Mouse (Mus musculus) embryonic facial prominence, embryonic 10.5 days (tissue): ENCODE results near the gene Zfp184. TPM values are rescaled to one million over a fixed set of nuclear protein-coding genes. Genes with fewer than 3 reads are reported as not detected.

Experiments used
- DNase-seq: peaks from one replicate; pipeline ENCODE4 v3.0.0-alpha.2; 2017; ENCODE audit warnings: low spot score
- H3K27ac ChIP-seq: fragments of 300-500 bp; sonication (generic); replicated peaks from 2 replicates; pipeline ENCODE4 v1.5.1; 2016; ENCODE audit warnings: mild to moderate bottlenecking
- H3K27me3 ChIP-seq: fragments of 300-500 bp; sonication (generic); replicated peaks from 2 replicates; pipeline ENCODE4 v1.6.1; 2016; ENCODE audit warnings: low read depth, mild to moderate bottlenecking; ENCODE audit not compliant: poor library complexity, severe bottlenecking
- H3K36me3 ChIP-seq: fragments of 300-500 bp; sonication (generic); replicated peaks from 2 replicates; pipeline ENCODE4 v1.6.1; 2016; ENCODE audit warnings: mild to moderate bottlenecking, moderate library complexity
- H3K4me1 ChIP-seq: fragments of 300-500 bp; sonication (generic); 2 replicates; pipeline ENCODE4 v1.6.1; 2016
- H3K4me3 ChIP-seq: fragments of 300-500 bp; sonication (generic); 2 replicates; pipeline ENCODE4 v1.5.1; 2016; ENCODE audit warnings: mild to moderate bottlenecking, moderate library complexity
- H3K9me3 ChIP-seq: fragments of 300-500 bp; sonication (generic); 2 replicates; pipeline ENCODE4 v1.6.1; 2016; ENCODE audit warnings: mild to moderate bottlenecking
- WGBS: fragments of 180-500 bp; shearing (Covaris S2); methylation state at CpG from one replicate; pipeline ENCODE4 v1.1.7; 2016; 5-methylcytosine and 5-hydroxymethylcytosine counted together
- polyA plus RNA-seq: library from polyadenylated mRNA; unstranded; fragments of >200 nt; fragmentation: Nextera tagmentation; extraction: Ambion mirVana; gene quantifications from 2 replicates; pipeline ENCODE4 v1.2.1, GENCODE M21; 2016

Gene Zfp184
- polyA plus RNA-seq, 1 experiment from 2014 or later, result 24.9 TPM

DNA sequence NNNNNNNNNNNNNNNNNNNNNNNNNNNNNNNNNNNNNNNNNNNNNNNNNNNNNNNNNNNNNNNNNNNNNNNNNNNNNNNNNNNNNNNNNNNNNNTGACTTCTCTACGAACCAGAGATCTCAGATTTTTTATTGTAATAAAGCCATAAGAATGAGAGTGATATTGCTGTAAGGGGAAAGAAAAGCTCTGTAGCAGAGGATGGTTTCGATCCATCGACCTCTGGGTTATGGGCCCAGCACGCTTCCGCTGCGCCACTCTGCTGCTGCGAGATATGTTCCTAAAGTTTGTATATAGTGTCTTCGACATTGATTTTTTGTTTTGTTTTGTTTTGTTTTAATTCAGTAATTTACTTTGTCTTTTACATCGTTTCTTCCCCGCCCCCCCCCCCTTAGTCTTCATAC, 13.9 kb upstream of the Zfp184 start:
- H3K36me3 ChIP-seq, result no peaks in the 10 kb centered on the region
- H3K9me3 ChIP-seq, result no peaks in the 10 kb centered on the region
- peak overlapping the region; percentile 44 for H3K4me3 ChIP-seq
- peaks cover 26% of the 10 kb centered on the region for H3K4me1 ChIP-seq
- WGBS, result 4% methylated on average over 10 of the region's 10 CpGs
- peak; percentile 45 for DNase-seq
- H3K27ac ChIP-seq, result no peak overlapping the region
- no peaks in the 10 kb centered on the region for H3K27me3 ChIP-seq

DNA sequence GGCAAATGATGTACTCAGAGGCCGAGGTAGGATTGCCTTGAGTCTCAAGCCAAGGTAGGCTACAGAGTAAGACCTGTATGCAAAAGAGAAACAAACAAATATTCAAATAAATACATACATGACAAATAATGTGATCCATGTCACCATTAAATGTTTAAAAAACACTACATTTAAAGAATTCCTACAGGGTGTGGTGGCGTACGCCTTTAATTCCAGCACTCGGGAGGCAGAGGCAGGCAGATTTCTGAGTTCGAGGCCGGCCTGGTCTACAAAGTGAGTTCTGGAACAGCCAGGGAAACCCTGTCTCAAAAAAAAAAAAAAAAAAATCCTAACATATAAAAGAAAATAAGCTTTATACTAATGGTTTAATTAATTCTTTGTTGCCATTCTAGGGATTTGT, 13.2 kb upstream of the Zfp184 start:
- H3K27ac ChIP-seq, result no peak overlapping the region
- H3K4me3 ChIP-seq, result peak overlapping the region; percentile 44
- no peaks in the 10 kb centered on the region for H3K36me3 ChIP-seq
- H3K27me3 ChIP-seq, result no peaks in the 10 kb centered on the region
- no peaks in the 10 kb centered on the region for H3K9me3 ChIP-seq
- peaks cover 34% of the 10 kb centered on the region for H3K4me1 ChIP-seq
- DNase-seq, result no peak
- WGBS, result 48% methylated on average over 6 of the region's 6 CpGs

DNA sequence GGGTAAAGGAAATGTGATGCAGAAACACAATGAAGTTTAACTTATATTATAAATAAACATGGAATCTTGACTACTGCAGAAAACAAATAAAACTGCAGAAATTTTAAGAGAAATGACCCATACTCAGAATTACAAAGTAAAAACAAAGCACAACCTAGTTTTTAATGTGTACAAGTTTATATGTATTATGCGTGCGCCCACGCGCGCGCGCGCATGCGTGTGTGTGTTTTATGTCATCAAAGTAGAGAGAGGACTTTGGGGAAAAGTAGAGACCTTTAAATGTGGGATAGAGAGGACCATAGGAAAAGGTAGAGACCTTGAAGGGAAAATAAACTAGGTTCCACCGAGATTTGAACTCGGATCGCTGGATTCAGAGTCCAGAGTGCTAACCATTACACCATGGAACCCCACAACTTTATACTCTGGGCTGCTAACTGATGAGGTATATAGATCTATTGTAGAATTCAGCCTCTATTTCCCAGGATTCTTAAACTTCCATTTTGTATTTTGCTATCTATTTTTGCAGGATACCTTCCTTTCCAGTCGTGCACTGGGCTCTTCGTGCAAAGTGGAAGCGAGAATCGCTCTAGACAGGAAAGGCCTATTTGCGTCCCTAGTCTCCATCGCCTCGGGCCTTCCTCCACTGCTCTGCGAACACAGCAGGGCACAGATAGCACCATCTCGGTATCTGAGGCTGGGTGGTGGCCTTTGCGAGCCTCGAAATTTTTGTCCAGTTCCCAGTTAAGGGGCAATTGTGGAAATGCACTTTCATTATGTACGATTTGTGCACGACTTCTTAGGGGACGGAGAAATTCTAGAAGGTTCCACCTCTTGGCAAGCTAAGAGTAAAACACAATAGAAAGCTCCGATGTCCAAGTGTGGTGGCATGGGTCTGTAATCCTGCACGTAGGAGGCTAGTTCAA, 11.0 kb upstream of the Zfp184 start:
- peak; percentile 51 for DNase-seq
- H3K4me1 ChIP-seq, result peaks cover 40% of the 10 kb centered on the region
- no peaks in the 10 kb centered on the region for H3K36me3 ChIP-seq
- H3K27me3 ChIP-seq, result no peaks in the 10 kb centered on the region
- H3K27ac ChIP-seq, result peak overlapping the region; percentile 55; the same call in 1 of the 2 replicates
- no peaks in the 10 kb centered on the region for H3K9me3 ChIP-seq
- peak overlapping the region; percentile 53 for H3K4me3 ChIP-seq
- 4% methylated on average over 28 of the region's 28 CpGs for WGBS

DNA sequence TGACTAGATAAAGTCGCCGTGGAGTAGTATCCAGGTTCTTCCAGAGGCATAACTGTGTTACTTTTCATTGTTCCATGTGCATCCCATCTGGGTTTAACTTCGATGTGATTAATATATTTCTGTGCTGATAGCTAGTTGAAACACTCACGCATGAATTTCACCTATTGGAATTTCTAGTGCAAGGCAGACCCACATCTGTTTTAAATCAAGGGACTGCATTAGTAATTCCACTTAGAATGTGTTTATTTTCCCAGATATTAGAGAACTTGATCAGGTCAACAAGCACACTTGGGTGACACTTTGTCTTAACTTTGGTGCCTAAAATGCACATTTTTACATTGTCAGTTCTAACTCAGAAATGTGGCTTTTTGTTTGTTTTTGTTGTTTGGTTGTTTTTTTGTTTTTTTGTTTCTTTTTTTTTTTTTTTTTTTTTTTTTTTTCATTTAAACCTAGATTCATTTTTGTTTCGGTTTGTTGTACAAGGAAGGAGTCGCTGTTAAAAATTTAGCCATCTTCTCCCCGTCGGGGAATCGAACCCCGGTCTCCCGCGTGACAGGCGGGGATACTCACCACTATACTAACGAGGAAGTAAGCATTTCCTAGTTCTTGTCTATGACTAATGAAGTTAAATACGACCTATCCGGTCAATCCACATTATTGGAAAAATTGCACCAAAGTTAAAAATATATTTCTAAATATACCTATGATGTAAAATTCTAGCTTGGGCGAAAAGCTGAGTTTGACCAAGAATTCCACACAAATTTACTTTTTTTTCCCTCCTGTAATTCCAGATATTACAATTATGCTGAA, 9.7 kb upstream of the Zfp184 start:
- Histone ChIP-seq H3K36me3 (no peaks in the 10 kb centered on the region), H3K4me1 (peaks cover 36% of the 10 kb centered on the region), H3K9me3 (no peaks in the 10 kb centered on the region), H3K4me3 (peak overlapping the region; percentile 57), H3K27ac (no peak overlapping the region), H3K27me3 (no peaks in the 10 kb centered on the region)
- DNase-seq, result peak; percentile 84
- 11% methylated on average over 17 of the region's 17 CpGs for WGBS

DNA sequence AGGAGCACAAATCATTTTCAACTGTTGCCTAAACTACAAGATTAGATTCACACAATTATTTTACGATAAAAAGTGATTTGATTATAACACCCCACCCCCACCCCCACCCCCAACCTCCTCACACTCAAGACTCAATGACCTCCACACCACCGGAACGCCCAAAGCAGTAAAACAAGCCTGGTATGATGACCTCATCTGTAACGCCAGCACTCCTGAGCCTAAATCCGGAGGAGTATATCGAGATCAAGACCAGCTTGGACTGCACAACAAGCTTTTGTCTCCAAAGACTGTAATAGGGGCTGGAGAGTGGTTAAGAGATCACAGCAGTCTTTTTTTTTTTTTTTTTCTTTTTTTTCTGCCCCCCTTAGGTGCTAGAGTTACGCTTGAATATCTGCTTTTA, 9.1 kb upstream of the Zfp184 start:
- H3K4me3 ChIP-seq, result peak overlapping the region; percentile 57

DNA sequence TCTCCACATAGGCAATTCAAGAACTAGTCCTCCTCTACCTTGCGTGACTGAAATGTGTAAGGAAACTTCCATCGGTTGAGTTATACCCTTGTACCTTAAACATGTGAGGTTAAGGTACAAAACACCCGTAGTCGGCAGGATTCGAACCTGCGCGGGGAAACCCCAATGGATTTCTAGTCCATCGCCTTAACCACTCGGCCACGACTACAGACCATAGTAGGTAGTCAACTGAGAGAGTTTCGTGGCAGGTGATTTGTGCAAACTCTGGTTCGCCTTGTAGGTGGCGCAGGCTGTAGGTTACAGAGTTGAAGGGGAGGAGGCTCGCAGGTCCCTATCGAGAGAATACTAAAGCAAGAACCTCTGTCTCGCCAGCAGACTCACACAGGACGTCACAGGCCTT, 7.9 kb upstream of the Zfp184 start:
- peaks cover 33% of the 10 kb centered on the region for H3K4me1 ChIP-seq
- DNase-seq, result peak; percentile 85
- H3K9me3 ChIP-seq, result no peaks in the 10 kb centered on the region
- H3K27me3 ChIP-seq, result no peaks in the 10 kb centered on the region
- H3K4me3 ChIP-seq, result peak overlapping the region; percentile 57
- H3K36me3 ChIP-seq, result no peaks in the 10 kb centered on the region
- H3K27ac ChIP-seq, result no peak overlapping the region
- WGBS, result under 1% methylated on average over 17 of the region's 17 CpGs

More for the DNA sequence above, 9.1 kb upstream of the Zfp184 start:
- DNase-seq, result peak; percentile 57
- H3K27me3 ChIP-seq, result no peaks in the 10 kb centered on the region
- WGBS, result 2% methylated on average over 7 of the region's 7 CpGs
- no peaks in the 10 kb centered on the region for H3K36me3 ChIP-seq
- H3K4me1 ChIP-seq, result peaks cover 36% of the 10 kb centered on the region
- H3K9me3 ChIP-seq, result no peaks in the 10 kb centered on the region
- no peak overlapping the region for H3K27ac ChIP-seq

DNA sequence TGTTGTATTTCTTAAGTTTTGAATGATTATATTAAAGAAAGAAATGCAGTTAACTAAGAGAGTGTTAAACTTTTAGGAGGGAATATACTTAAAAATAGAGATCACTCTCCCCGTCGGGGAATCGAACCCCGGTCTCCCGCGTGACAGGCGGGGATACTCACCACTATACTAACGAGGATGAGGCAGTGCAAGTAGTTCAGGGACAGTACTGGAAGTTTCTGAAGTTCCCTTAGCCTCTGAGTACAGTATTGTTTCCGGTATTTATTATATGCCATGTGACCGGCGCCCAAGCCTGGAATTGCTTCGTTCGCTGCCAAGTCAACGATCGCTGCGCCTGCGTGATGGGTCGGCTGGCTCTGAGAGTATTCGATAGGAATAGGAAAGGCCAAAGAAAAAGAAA, 4.7 kb upstream of the Zfp184 start:
- no peaks in the 10 kb centered on the region for H3K27me3 ChIP-seq
- no peaks in the 10 kb centered on the region for H3K36me3 ChIP-seq
- H3K27ac ChIP-seq, result peak overlapping the region; percentile 67
- no peaks in the 10 kb centered on the region for H3K9me3 ChIP-seq
- WGBS, result under 1% methylated on average over 19 of the region's 19 CpGs
- peak; percentile 89 for DNase-seq
- H3K4me3 ChIP-seq, result peak overlapping the region; percentile 63
- H3K4me1 ChIP-seq, result peaks cover 21% of the 10 kb centered on the region

DNA sequence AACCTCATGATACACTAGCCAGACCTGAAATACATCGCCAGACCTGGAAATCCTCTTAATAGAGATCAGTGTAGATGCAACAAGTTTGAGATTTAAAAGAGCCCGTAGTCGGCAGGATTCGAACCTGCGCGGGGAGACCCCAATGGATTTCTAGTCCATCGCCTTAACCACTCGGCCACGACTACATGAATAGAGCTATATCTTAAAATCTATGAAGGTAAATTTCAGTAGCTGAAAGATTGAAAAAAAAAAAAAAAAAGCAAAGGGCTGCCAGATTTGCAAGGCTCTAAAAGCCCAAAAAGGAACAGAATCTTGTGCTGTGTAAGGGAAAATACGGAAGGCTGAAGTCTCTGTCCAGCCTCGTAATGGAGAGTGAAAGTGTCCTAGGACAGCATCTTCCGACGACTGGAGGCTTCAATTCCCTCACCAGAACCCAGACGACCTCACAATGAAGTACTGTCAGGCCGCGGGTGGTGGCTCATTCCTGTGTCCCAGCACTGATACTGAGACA, 4.0 kb upstream of the Zfp184 start:
- DNase-seq, result peak; percentile 85
- H3K9me3 ChIP-seq, result no peaks in the 10 kb centered on the region
- H3K36me3 ChIP-seq, result no peaks in the 10 kb centered on the region
- WGBS, result under 1% methylated on average over 16 of the region's 16 CpGs
- peaks cover 19% of the 10 kb centered on the region for H3K4me1 ChIP-seq
- H3K27me3 ChIP-seq, result no peaks in the 10 kb centered on the region
- H3K27ac ChIP-seq, result peak overlapping the region; percentile 67
- peak overlapping the region; percentile 63 for H3K4me3 ChIP-seq

DNA sequence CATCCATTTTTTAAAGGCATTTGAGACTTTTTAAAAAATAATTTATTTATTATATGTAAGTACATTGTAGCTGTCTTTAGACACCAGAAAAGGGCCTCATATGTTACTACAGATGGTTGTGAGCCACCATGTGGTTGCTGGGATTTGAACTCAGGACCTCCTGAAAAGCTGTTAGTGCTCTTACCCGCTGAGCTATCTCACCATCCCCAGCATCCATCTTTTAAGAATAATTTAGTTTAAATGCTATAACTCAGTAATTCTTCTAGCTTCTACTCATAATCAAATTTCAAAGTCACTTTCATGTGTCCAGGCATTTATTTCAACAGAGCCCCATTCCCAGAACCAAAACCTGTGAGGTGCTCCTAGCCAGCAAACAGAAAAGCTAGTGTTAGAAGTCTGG, 1.2 kb upstream of the Zfp184 start:
- 73% methylated on average over 1 of the region's 1 CpGs for WGBS
- H3K27me3 ChIP-seq, result no peaks in the 10 kb centered on the region
- no peak for DNase-seq

DNA sequence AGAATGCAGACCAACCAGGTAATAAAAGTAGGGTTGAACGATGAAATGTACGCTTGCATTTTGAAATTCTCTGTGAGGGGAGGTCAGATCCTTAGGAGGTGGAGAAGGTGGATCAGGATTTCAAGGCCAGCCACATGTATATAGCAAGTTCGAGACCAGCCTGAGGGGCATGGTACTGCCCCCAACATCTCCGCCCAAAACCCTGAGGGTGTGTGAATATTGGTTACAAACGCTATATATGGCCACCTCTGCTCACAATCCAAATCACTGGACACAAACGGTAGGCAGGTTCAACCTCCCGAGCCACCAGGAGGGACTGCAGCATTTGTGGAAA, 335 bp upstream of the Zfp184 start:
- WGBS, result 2% methylated on average over 7 of the region's 7 CpGs
- peak overlapping the region; percentile 90 for H3K4me3 ChIP-seq
- H3K36me3 ChIP-seq, result peaks cover 28% of the 10 kb centered on the region
- H3K4me1 ChIP-seq, result peaks cover 14% of the 10 kb centered on the region
- H3K27ac ChIP-seq, result peak overlapping the region; percentile 94
- DNase-seq, result no peak
- H3K27me3 ChIP-seq, result no peaks in the 10 kb centered on the region
- no peaks in the 10 kb centered on the region for H3K9me3 ChIP-seq

More for the DNA sequence above, 1.2 kb upstream of the Zfp184 start:
- Histone ChIP-seq H3K36me3 (peaks cover 19% of the 10 kb centered on the region), H3K4me1 (peaks cover 14% of the 10 kb centered on the region), H3K4me3 (no peak overlapping the region), H3K9me3 (no peaks in the 10 kb centered on the region), H3K27ac (no peak overlapping the region)

DNA sequence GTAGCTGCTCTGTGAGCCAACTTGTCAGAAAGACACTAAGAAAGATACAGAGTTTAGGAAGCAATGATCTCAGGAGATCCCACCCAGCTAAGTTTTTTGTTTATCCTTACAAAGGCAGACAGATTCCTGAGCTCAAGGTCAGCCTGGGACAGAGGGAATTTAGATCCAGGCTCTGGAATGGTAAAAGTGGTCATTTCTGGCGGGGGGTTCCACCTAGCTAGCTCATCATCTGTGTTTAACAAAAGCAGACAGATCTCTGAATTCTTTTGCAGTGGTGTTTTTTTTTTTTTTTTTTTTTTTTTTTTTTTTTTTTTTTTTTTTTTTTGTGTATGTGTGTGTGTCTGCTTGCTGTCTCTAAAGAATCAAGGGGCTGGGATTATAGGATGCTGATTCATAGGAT, 24.4 kb downstream of the Zfp184 start:
- DNase-seq, result no peak
- Histone ChIP-seq H3K27ac (no peak overlapping the region), H3K4me3 (no peak overlapping the region), H3K27me3 (no peaks in the 10 kb centered on the region), H3K4me1 (no peaks in the 10 kb centered on the region), H3K36me3 (no peaks in the 10 kb centered on the region), H3K9me3 (no peaks in the 10 kb centered on the region)
- WGBS, result 51% methylated on average over 1 of the region's 1 CpGs

DNA sequence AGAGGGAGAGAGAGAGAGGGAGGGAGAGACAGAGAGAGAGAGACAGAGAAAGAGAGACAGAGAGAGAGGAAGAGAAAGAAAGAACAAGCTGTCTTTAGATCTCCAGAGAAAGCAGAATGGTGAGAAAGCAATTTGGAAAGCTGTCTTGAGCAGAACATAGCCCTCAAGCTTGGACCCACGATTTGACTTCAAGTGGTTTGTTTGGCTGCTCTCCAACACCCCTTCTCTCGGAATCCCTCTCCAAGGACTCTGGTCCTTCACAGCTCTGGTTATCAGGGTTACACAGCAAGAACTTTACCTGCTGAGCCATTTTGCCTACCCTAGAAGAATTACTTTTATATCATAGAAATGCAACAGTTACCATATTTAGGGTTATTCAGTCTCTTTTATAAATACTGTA, 24.9 kb downstream of the Zfp184 start:
- 65% methylated on average over 2 of the region's 2 CpGs for WGBS
- H3K36me3 ChIP-seq, result no peaks in the 10 kb centered on the region
- no peak overlapping the region for H3K27ac ChIP-seq
- DNase-seq, result no peak
- no peaks in the 10 kb centered on the region for H3K27me3 ChIP-seq
- no peaks in the 10 kb centered on the region for H3K4me1 ChIP-seq
- no peak overlapping the region for H3K4me3 ChIP-seq
- H3K9me3 ChIP-seq, result no peaks in the 10 kb centered on the region
